Mouse (Mus musculus) forebrain, embryonic 16.5 days (tissue): Measurements from ENCODE around the gene Ptbp1. TPM values are rescaled to one million over a fixed set of nuclear protein-coding genes. Genes with fewer than 3 reads are reported as not detected.

Experiments used
- ATAC-seq: fragments of 200-750 bp; cut with Nextera tagmentation; 2 replicates; pipeline ENCODE4 v1.8.0; 2017; ENCODE audit warnings: mild to moderate bottlenecking, moderate library complexity
- H3K27ac ChIP-seq: fragments of 300-500 bp; sonication (generic); 2 replicates; pipeline ENCODE4 v1.5.1; 2014; ENCODE audit warnings: low read length, control low read depth
- H3K27me3 ChIP-seq: fragments of 300-500 bp; sonication (generic); replicated peaks from 2 replicates; pipeline ENCODE4 v1.6.1; 2014; ENCODE audit warnings: low read length; ENCODE audit not compliant: control insufficient read depth, insufficient read depth
- H3K36me3 ChIP-seq: fragments of 300-500 bp; sonication (generic); 2 replicates; pipeline ENCODE4 v1.6.1; 2014; ENCODE audit not compliant: control insufficient read depth, insufficient read depth
- H3K4me1 ChIP-seq: fragments of 300-500 bp; sonication (generic); replicated peaks from 2 replicates; pipeline ENCODE4 v1.6.1; 2014; ENCODE audit warnings: low read length; ENCODE audit not compliant: control insufficient read depth, insufficient read depth
- H3K4me2 ChIP-seq: fragments of 300-500 bp; sonication (generic); 2 replicates; pipeline ENCODE4 v1.6.1; 2014; ENCODE audit warnings: mild to moderate bottlenecking, low read length, control low read depth
- H3K4me3 ChIP-seq: fragments of 300-500 bp; sonication (generic); replicated peaks from 2 replicates; pipeline ENCODE4 v1.5.1; 2014; ENCODE audit warnings: mild to moderate bottlenecking, low read length, control low read depth
- H3K9ac ChIP-seq: fragments of 300-500 bp; sonication (generic); replicated peaks from 2 replicates; pipeline ENCODE4 v1.6.1; 2014; ENCODE audit warnings: low read depth, low read length, control low read depth
- H3K9me3 ChIP-seq: fragments of 300-500 bp; sonication (generic); 2 replicates; pipeline ENCODE4 v1.6.1; 2016; ENCODE audit warnings: low read length; ENCODE audit not compliant: control insufficient read depth
- WGBS: fragments of 180-500 bp; shearing (Covaris S2); extraction: QIAGEN DNeasy Blood & Tissue Kit; methylation state at CpG from one replicate; pipeline ENCODE4 v1.1.7; 2014; 5-methylcytosine and 5-hydroxymethylcytosine counted together
- polyA plus RNA-seq: library from polyadenylated mRNA; unstranded; fragments of >200 nt; fragmentation: Nextera tagmentation; extraction: Ambion mirVana; gene quantifications from 2 replicates; pipeline ENCODE4 v1.2.1, GENCODE M21; 2015

The Ptbp1 gene
- polyA plus RNA-seq, 1 experiment from 2014 or later, result 98.3 TPM

DNA sequence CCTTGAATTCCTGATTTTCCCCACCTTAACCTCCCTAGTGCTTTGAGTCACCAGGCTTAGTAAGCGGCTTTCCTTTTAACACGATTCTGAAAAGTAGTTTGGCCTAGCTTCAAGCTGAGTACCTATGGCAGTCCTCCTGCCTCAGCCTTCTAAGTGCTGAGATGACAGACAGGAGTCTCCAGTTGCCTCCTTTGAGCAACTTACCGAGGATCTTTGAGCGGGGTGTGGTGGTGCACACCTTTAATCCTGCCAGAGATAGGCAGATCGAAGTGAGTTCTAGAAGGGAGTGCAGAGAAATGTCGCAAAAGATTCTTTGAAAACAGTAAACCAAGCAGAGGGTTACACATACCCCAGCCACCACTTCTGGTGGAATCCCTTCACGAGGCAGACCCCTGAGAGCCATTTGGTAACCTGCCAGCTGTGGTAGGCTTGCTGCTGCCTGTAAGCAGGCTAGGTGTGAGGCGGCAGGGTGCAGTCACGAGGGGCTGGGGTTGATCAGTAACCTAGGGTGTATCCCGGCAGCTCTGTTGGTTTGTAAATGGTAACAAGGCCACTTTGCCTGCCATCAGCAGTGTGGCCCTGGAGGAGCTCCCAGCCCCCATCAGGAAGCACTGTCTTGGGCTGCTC is 1.4 kb downstream of the Ptbp1 start:
- peak overlapping the region; percentile 97 for H3K4me3 ChIP-seq
- H3K4me1 ChIP-seq, result peaks cover 61% of the 10 kb centered on the region
- no peaks in the 10 kb centered on the region for H3K9me3 ChIP-seq
- peak overlapping the region; percentile 96 for H3K4me2 ChIP-seq
- peaks cover 16% of the 10 kb centered on the region for H3K36me3 ChIP-seq
- H3K27me3 ChIP-seq, result no peaks in the 10 kb centered on the region
- no peak for ATAC-seq
- 3% methylated on average over 10 of the region's 10 CpGs for WGBS
- peak overlapping the region; percentile 95 for H3K9ac ChIP-seq
- peak overlapping the region; percentile 100 for H3K27ac ChIP-seq

DNA sequence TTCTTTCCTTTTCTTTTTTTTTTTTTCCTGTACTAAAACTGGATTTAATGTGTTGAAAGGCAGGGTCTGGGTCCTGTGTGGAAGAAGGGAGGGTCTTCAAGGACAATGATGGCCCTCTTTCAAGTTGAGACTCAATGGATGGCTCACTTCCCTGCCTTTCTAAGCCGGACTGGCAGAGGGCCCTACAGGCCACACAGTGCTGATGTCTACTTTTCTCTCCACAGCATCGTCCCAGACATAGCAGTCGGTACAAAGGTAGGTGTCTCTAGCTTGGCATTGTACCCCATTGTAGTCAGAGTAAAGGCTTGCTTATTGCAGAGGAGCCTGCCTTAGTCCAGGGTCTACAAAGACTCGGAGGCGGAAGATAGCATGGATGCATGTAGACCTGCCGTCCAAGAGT is 2.1 kb downstream of the Ptbp1 start:
- no peaks in the 10 kb centered on the region for H3K9me3 ChIP-seq
- H3K4me1 ChIP-seq, result peaks cover 60% of the 10 kb centered on the region
- 31% methylated on average over 6 of the region's 6 CpGs for WGBS
- H3K4me2 ChIP-seq, result peak overlapping the region; percentile 96
- peaks cover 22% of the 10 kb centered on the region for H3K36me3 ChIP-seq
- peak overlapping the region; percentile 31 for H3K27ac ChIP-seq
- peak overlapping the region; percentile 97 for H3K4me3 ChIP-seq
- ATAC-seq, result no peak
- no peaks in the 10 kb centered on the region for H3K27me3 ChIP-seq
- peak overlapping the region; percentile 95 for H3K9ac ChIP-seq

DNA sequence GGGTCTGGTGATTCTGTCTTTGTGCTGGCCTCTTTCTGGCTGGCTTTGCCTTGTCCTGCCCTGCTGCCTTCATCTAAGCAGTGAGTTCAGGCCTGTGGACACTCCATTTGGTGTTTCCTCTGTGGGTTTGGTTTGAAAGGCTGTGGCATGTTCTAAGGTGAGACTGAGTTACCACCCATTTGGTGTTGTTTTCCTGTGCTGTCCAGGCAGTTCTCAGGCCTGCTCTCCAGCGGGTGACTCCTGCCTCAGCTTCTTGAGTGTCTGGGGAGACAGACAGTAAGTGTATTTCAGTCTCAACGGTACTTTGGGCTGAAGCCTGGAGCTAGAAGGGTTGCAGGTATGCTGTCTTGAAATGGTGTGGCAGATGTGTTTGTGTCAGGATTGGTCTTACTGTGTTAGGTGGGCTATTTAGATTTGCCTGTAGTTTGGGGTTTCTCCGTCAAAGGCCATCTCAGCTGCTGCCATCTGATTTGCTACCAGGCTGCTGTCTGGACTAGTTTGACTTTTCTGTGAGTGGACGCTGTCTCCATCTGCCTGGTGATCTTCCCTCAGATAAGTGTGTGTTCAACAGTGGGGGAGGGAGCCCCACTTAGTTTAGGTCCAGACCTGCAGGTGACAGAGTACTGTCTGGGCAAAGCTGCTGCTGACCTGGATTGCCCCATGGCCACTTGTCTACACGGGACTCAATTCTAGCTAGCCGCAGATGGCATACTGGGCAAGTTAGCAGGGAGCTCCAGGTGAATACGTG is 2.7 kb downstream of the Ptbp1 start:
- Histone ChIP-seq H3K4me3 (peak overlapping the region; percentile 97), H3K9ac (peak overlapping the region; percentile 95), H3K36me3 (peaks cover 27% of the 10 kb centered on the region), H3K27ac (peak overlapping the region; percentile 65), H3K9me3 (no peaks in the 10 kb centered on the region), H3K27me3 (no peaks in the 10 kb centered on the region), H3K4me1 (peaks cover 54% of the 10 kb centered on the region), H3K4me2 (peak overlapping the region; percentile 96)
- 42% methylated on average over 7 of the region's 7 CpGs for WGBS
- ATAC-seq, result no peak

DNA sequence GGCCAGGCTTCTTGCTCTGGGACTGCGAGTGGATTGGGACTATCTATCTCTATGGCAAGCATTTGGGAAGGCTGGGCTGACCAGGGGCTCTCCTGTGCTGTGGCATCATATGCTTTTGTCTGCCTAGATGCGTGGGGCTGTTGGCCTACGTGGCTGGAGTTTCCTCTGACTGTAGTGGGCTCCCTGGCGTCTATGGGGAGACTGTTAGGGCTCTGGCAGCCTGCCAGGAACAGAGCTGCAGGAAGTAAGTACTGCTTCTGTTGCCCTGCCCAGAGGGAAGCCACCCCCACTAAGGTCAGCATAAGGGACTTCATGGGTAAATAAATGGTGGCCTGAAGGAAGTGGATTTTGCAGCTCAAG is 3.2 kb downstream of the Ptbp1 start:
- H3K4me1 ChIP-seq, result peaks cover 49% of the 10 kb centered on the region

DNA sequence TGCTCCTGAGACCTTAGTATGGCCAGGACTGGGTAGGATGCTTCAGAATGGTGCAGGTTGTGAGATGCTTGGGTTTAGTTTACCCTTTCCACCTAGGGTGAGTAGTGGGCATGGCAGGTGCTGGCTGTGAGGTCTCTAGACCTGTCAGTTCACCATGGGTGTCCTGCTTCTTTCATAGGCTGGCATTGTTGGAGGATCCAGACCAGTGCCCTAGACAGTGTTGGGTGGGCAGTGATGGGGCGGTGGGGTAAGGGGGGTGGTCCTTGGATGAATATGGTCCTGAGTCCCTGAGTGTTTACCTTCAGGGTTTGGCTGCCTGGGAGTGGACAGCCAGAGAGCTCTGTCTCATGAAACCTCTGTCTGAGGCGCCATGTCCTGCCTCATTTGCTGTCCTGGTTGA is 3.7 kb downstream of the Ptbp1 start:
- Histone ChIP-seq H3K9ac (peak overlapping the region; percentile 40; the same call in 1 of the 2 replicates), H3K4me3 (peak overlapping the region; percentile 97)

More for the DNA sequence above, 3.2 kb downstream of the Ptbp1 start:
- H3K27me3 ChIP-seq, result no peaks in the 10 kb centered on the region
- H3K27ac ChIP-seq, result peak overlapping the region; percentile 65
- H3K9me3 ChIP-seq, result no peaks in the 10 kb centered on the region
- 14% methylated on average over 4 of the region's 4 CpGs for WGBS
- H3K36me3 ChIP-seq, result peaks cover 30% of the 10 kb centered on the region
- H3K4me3 ChIP-seq, result peak overlapping the region; percentile 97
- H3K9ac ChIP-seq, result peak overlapping the region; percentile 95
- ATAC-seq, result no peak
- peak overlapping the region; percentile 96 for H3K4me2 ChIP-seq

DNA sequence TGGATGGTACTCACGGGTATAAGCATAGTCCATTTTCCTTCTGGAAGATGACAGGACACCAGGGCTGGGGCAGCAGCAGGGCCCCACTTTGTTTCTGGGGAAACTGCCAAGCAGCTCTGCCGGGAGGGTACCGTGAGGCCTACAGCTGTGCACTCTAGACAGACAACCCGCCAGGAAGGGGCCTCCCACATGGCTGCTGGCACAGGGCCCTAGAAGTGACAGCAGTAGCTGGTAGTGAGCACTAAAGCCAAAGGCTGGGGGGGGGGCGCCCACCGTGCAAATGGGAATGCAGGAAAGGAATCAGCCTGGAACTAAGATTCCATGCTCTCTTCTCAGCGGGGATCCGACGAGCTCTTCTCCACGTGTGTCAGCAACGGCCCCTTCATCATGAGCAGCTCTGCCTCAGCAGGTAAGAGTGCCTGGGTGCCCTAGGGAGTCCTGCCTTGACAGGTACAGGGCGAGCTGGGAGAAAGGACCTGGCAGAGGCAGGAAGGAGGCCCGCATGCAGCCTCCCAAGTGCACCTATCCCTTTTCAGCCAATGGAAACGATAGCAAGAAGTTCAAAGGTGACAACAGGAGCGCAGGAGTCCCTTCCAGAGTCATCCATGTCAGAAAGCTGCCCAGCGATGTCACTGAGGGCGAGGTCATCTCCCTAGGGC is 4.3 kb downstream of the Ptbp1 start:
- Histone ChIP-seq H3K36me3 (peaks cover 32% of the 10 kb centered on the region), H3K4me3 (peak overlapping the region; percentile 97), H3K4me2 (peak overlapping the region; percentile 96), H3K9ac (0 out of 2 replicates have a peak overlapping the region, but pooled peaks have one; percentile 15), H3K27ac (peak overlapping the region; percentile 65), H3K27me3 (no peaks in the 10 kb centered on the region), H3K9me3 (no peaks in the 10 kb centered on the region), H3K4me1 (peaks cover 38% of the 10 kb centered on the region)
- 32% methylated on average over 16 of the region's 17 CpGs for WGBS
- ATAC-seq, result peak; percentile 10; the same call in 1 of the 2 replicates

More for the DNA sequence above, 3.7 kb downstream of the Ptbp1 start:
- H3K9me3 ChIP-seq, result no peaks in the 10 kb centered on the region
- H3K36me3 ChIP-seq, result peaks cover 30% of the 10 kb centered on the region
- 56% methylated on average over 2 of the region's 2 CpGs for WGBS
- H3K4me1 ChIP-seq, result peaks cover 44% of the 10 kb centered on the region
- no peak for ATAC-seq
- H3K4me2 ChIP-seq, result peak overlapping the region; percentile 96
- peak overlapping the region; percentile 65 for H3K27ac ChIP-seq
- no peaks in the 10 kb centered on the region for H3K27me3 ChIP-seq

DNA sequence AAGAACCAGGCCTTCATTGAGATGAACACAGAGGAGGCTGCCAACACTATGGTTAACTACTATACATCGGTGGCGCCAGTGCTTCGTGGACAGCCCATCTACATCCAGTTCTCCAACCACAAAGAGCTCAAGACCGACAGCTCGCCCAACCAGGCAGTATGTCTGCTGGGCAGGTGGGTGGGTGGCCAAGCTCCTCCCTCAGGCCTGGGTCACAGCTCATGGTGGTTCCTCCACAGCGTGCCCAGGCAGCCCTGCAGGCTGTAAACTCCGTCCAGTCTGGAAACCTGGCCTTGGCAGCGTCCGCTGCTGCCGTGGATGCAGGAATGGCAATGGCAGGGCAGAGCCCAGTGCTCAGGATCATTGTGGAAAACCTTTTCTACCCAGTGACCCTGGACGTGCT is 4.9 kb downstream of the Ptbp1 start:
- ATAC-seq, result no peak
- peaks cover 38% of the 10 kb centered on the region for H3K4me1 ChIP-seq
- H3K27ac ChIP-seq, result no peak overlapping the region
- no peak overlapping the region; the same call in 1 of the 2 replicates for H3K4me2 ChIP-seq
- no peak overlapping the region for H3K4me3 ChIP-seq
- H3K9ac ChIP-seq, result 0 out of 2 replicates have a peak overlapping the region, but pooled peaks have one; percentile 15
- H3K27me3 ChIP-seq, result no peaks in the 10 kb centered on the region
- H3K36me3 ChIP-seq, result peaks cover 32% of the 10 kb centered on the region
- H3K9me3 ChIP-seq, result no peaks in the 10 kb centered on the region
- 78% methylated on average over 11 of the region's 11 CpGs for WGBS

DNA sequence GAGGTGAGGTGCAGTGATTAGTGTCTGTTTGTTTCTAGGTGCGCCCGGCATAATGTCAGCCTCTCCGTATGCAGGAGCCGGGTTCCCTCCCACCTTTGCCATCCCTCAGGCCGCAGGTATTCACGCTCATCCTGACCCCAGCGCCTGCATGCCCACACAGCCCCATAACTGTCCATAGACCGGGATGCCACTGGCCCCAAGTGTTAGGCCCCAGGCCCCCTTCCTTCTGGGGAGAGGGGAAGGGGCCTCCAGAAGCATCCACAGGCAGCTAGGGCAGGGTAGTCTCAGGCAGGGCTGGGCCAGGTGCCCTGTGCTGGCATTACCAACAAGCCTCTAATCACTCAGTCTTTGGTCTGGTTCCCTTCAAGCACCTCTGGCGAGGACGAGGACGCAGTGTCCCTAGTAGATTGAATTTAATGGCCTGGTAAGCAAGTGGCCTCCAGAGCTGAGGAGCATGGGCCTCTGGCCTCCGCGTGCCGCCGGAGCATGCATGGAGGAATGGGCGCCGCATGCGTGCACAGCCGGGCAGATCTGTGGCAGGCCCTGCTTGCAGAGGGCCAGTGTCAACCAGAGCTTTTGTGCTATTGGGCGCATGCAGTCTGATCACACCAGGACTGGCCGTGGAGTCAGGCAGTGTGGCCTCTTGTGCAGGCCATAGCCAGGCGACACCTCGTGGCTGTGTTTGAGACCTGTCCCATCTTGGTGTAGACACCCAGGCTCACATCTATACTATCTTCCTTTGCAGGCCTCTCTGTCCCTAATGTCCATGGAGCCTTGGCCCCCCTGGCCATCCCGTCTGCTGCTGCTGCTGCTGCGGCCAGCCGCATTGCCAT is 6.1 kb downstream of the Ptbp1 start:
- Histone ChIP-seq H3K27me3 (no peaks in the 10 kb centered on the region), H3K4me2 (no peak overlapping the region), H3K4me1 (peaks cover 38% of the 10 kb centered on the region), H3K9ac (no peak overlapping the region), H3K36me3 (peaks cover 38% of the 10 kb centered on the region), H3K27ac (no peak overlapping the region), H3K9me3 (no peaks in the 10 kb centered on the region), H3K4me3 (no peak overlapping the region)
- 90% methylated on average over 26 of the region's 26 CpGs for WGBS
- ATAC-seq, result no peak
